ENCODE assay signal across 10 mouse cellular contexts in genomic region chr11:32553311-32554140, GRCm38 (mm10). TPM values are rescaled to one million over a fixed set of nuclear protein-coding genes. Genes with fewer than 3 reads are reported as not detected.
DNase-seq lines count a peak whose midpoint lies in the region; ATAC-seq and TF ChIP-seq lines count a peak whose summit lies in the region.
"Had no signal": no experiment of that assay in that cellular context is flagged by ENCODE, and none has a peak within 500 bp of the region (broad histone marks: within the 10 kb centered on the region; RNA-seq: fewer than 3 reads in every experiment).

No protein-coding gene starts in this region.

- H3K27me3 ChIP-seq in hindbrain, embryonic 15.5 days: no peaks in the 10 kb centered on the region
- H3K27me3 ChIP-seq in hindbrain, embryonic 16.5 days (replicated peaks; ENCODE audit: control insufficient read depth, insufficient read depth, low read length): no peaks in the 10 kb centered on the region
- no peaks in the 10 kb centered on the region for H3K27me3 ChIP-seq in midbrain, embryonic 16.5 days (ENCODE audit: control insufficient read depth, insufficient read depth, low read depth, low read length)
- H3K27me3 ChIP-seq: forebrain, embryonic 15.5 days had no signal

- 82% methylated on average over 14 of the region's 14 CpGs for WGBS in hindbrain, embryonic 15.5 days
- WGBS in hindbrain, embryonic 16.5 days: 84% methylated on average over 14 of the region's 14 CpGs
- 85% methylated on average over 14 of the region's 14 CpGs for WGBS in midbrain, embryonic 16.5 days

- H3K9ac ChIP-seq in hindbrain, embryonic 15.5 days: no peak overlapping the region
- no peak overlapping the region for H3K9ac ChIP-seq in hindbrain, embryonic 16.5 days (ENCODE audit: low read depth, low read length)
- H3K9ac ChIP-seq in ES-E14 (ENCODE audit: insufficient read depth, low read depth, low read length, poor library complexity, severe bottlenecking): 0 out of 2 replicates have a peak overlapping the region, but pooled peaks have one; percentile 11
- H3K9ac ChIP-seq in midbrain, embryonic 16.5 days (ENCODE audit: low read depth, low read length): no peak overlapping the region
- H3K9ac ChIP-seq: forebrain, embryonic 15.5 days had no signal

- no peak overlapping the region for H3K4me2 ChIP-seq in hindbrain, embryonic 15.5 days
- no peak overlapping the region for H3K4me2 ChIP-seq in hindbrain, embryonic 16.5 days (ENCODE audit: low read length)
- H3K4me2 ChIP-seq in midbrain, embryonic 16.5 days (ENCODE audit: low read length): no peak overlapping the region
- H3K4me2 ChIP-seq: forebrain, embryonic 15.5 days had no signal

- ATAC-seq in hindbrain, embryonic 15.5 days (ENCODE audit: low FRiP score, low read depth): no peak
- no peak for ATAC-seq in hindbrain, embryonic 16.5 days
- ATAC-seq in midbrain, embryonic 16.5 days: no peak
- ATAC-seq: forebrain, embryonic 15.5 days had no signal

- H3K4me1 ChIP-seq in hindbrain, embryonic 15.5 days (replicated peaks): peaks cover 44% of the 10 kb centered on the region
- peaks cover 24% of the 10 kb centered on the region for H3K4me1 ChIP-seq in hindbrain, embryonic 16.5 days (ENCODE audit: control insufficient read depth, insufficient read depth, low read depth, low read length)
- H3K4me1 ChIP-seq in ES-E14 (ENCODE audit: control insufficient read depth in 2 of 2, insufficient read depth in 2 of 2, low read length in 2 of 2, poor library complexity in 1 of 2): peaks cover 0 to 3% of the 10 kb centered on the region in 2 experiments; a peak in 1 of 4 replicates
- no peaks in the 10 kb centered on the region for H3K4me1 ChIP-seq in midbrain, embryonic 16.5 days (ENCODE audit: control insufficient read depth, insufficient read depth, low read length)

- DNase-seq in ES-E14 (ENCODE audit: low read depth, low spot score): no peak
- peak; percentile 85 for DNase-seq in induced T-regulatory cell, adult 2 months (ENCODE audit: low read depth)
- DNase-seq in naive thymus-derived CD4-positive, alpha-beta T cell, adult 2 months (ENCODE audit: low read depth): peak; percentile 77
- DNase-seq in adrenal gland, postnatal 10 days: no peak
- no peak for DNase-seq in testis, postnatal 14 days (ENCODE audit: low spot score)
- DNase-seq: midbrain, embryonic 14.5 days had no signal

- in situ Hi-C loops in ES-E14 (cut with MboI; ENCODE audit: low sequenced_read_pairs in 2 of 2, unreplicated experiment in 2 of 2): no loop called here

- H3K4me3 ChIP-seq in hindbrain, embryonic 15.5 days: no peak overlapping the region
- no peak overlapping the region for H3K4me3 ChIP-seq in hindbrain, embryonic 16.5 days (ENCODE audit: low read length)
- H3K4me3 ChIP-seq in ES-E14 (ENCODE audit: insufficient read depth in 1 of 2, low read depth in 1 of 2, low read length in 2 of 2, poor library complexity in 1 of 2, severe bottlenecking in 1 of 2): no peak overlapping the region
- H3K4me3 ChIP-seq in midbrain, embryonic 16.5 days (ENCODE audit: low read depth, low read length): no peak overlapping the region
- H3K4me3 ChIP-seq: forebrain, embryonic 15.5 days had no signal

- H3K9me3 ChIP-seq in hindbrain, embryonic 15.5 days: no peaks in the 10 kb centered on the region
- H3K9me3 ChIP-seq in hindbrain, embryonic 16.5 days (ENCODE audit: control insufficient read depth, low read length): no peaks in the 10 kb centered on the region
- no peaks in the 10 kb centered on the region for H3K9me3 ChIP-seq in ES-E14 (ENCODE audit: control insufficient read depth, insufficient read depth, low read depth, low read length)
- H3K9me3 ChIP-seq in midbrain, embryonic 16.5 days (replicated peaks; ENCODE audit: control insufficient read depth, low read length, poor library complexity, severe bottlenecking): no peaks in the 10 kb centered on the region
- H3K9me3 ChIP-seq: forebrain, embryonic 15.5 days had no signal

- 0 out of 2 replicates have a peak overlapping the region, but pooled peaks have one; percentile 45 for H3K27ac ChIP-seq in hindbrain, embryonic 15.5 days (replicated peaks)
- no peak overlapping the region for H3K27ac ChIP-seq in hindbrain, embryonic 16.5 days (ENCODE audit: low read depth, low read length)
- no peak overlapping the region for H3K27ac ChIP-seq in ES-E14 (ENCODE audit: insufficient read depth, low read depth, low read length, poor library complexity, severe bottlenecking)
- no peak overlapping the region for H3K27ac ChIP-seq in midbrain, embryonic 16.5 days (ENCODE audit: low read length)
- H3K27ac ChIP-seq: forebrain, embryonic 15.5 days had no signal

- no peaks in the 10 kb centered on the region for H3K36me3 ChIP-seq in hindbrain, embryonic 15.5 days
- no peaks in the 10 kb centered on the region for H3K36me3 ChIP-seq in hindbrain, embryonic 16.5 days (ENCODE audit: control insufficient read depth, insufficient read depth, low read length)
- H3K36me3 ChIP-seq in ES-E14 (ENCODE audit: control insufficient read depth, insufficient read depth, low read length, poor library complexity, severe bottlenecking): no peaks in the 10 kb centered on the region
- H3K36me3 ChIP-seq in midbrain, embryonic 16.5 days (ENCODE audit: control insufficient read depth, insufficient read depth, low read length): no peaks in the 10 kb centered on the region
- H3K36me3 ChIP-seq: forebrain, embryonic 15.5 days had no signal

TF ChIP-seq in ES-E14, 5 proteins besides CTCF, POLR2A, EP300 and RAD21:
- TF ChIP-seq ZC3H11A (IDR thresholded peaks at IDR 0.05; ENCODE audit: borderline replicate concordance, low read depth, low read length): no peak
- TF ChIP-seq ZNF384 (IDR thresholded peaks at IDR 0.05; ENCODE audit: low read depth, low read length): no peak
- no peak for TF ChIP-seq CHD2 (IDR thresholded peaks at IDR 0.05; ENCODE audit: low read depth, low read length)
- TF ChIP-seq HCFC1 (IDR thresholded peaks at IDR 0.05; ENCODE audit: borderline replicate concordance, insufficient read depth, low read length): no peak
- TF ChIP-seq MAFK (IDR thresholded peaks at IDR 0.05; ENCODE audit: insufficient read depth, low read depth, low read length): no peak

RNA-seq across cellular contexts. Expression of gene Stk10, which starts 20.4 kb away (rescaled TPM):
- 2.0 and 2.8 TPM in 2 replicates for polyA plus RNA-seq in hindbrain, embryonic 15.5 days (2015; fragmentation: Nextera tagmentation; extraction: Ambion mirVana)
- 2.4 and 2.5 TPM in 2 replicates for polyA plus RNA-seq in hindbrain, embryonic 16.5 days (2015; fragmentation: Nextera tagmentation; extraction: Ambion mirVana)
- total RNA-seq in ES-E14 (2012; rRNA removed): 8.3 and 9.8 TPM in 2 replicates
- 10 to 100 TPM; 11.9 to 15.1 TPM for total RNA-seq in adrenal gland, postnatal 10 days (2021)
- polyA plus RNA-seq in midbrain, embryonic 16.5 days (2015; fragmentation: Nextera tagmentation; extraction: Ambion mirVana): 1.2 and 1.7 TPM in 2 replicates

RNA-seq across cellular contexts. Expression of gene Efcab9, which starts 21.6 kb away (rescaled TPM):
- polyA plus RNA-seq in hindbrain, embryonic 15.5 days (2015; fragmentation: Nextera tagmentation; extraction: Ambion mirVana): 0.25 and 0.63 TPM in 2 replicates
- polyA plus RNA-seq in hindbrain, embryonic 16.5 days (2015; fragmentation: Nextera tagmentation; extraction: Ambion mirVana): 0.54 TPM in 1 of 2 replicates, not detected in the other
- 0.32 and 0.40 TPM in 2 replicates for total RNA-seq in ES-E14 (2012; rRNA removed)
- total RNA-seq in adrenal gland, postnatal 10 days (2021): 1 to 10 TPM in 1 of 2 experiments, under 1 TPM in 1; 0.93 to 1.2 TPM
- not detected in 2 replicates for polyA plus RNA-seq in midbrain, embryonic 16.5 days (2015; fragmentation: Nextera tagmentation; extraction: Ambion mirVana)
- polyA plus RNA-seq: midbrain, embryonic 14.5 days had no signal

Comparison
In these comparisons a context has a peak if more than half of its experiments do, and no peak if none do; other contexts are left out.
1. DNase-seq: peak in induced T-regulatory cell, adult 2 months (single experiment) and naive thymus-derived CD4-positive, alpha-beta T cell, adult 2 months (single experiment); none in ES-E14 (single experiment), adrenal gland, postnatal 10 days (single experiment) and testis, postnatal 14 days (single experiment).